8 mouse cellular contexts compared by ENCODE assay signal in the genomic region with DNA sequence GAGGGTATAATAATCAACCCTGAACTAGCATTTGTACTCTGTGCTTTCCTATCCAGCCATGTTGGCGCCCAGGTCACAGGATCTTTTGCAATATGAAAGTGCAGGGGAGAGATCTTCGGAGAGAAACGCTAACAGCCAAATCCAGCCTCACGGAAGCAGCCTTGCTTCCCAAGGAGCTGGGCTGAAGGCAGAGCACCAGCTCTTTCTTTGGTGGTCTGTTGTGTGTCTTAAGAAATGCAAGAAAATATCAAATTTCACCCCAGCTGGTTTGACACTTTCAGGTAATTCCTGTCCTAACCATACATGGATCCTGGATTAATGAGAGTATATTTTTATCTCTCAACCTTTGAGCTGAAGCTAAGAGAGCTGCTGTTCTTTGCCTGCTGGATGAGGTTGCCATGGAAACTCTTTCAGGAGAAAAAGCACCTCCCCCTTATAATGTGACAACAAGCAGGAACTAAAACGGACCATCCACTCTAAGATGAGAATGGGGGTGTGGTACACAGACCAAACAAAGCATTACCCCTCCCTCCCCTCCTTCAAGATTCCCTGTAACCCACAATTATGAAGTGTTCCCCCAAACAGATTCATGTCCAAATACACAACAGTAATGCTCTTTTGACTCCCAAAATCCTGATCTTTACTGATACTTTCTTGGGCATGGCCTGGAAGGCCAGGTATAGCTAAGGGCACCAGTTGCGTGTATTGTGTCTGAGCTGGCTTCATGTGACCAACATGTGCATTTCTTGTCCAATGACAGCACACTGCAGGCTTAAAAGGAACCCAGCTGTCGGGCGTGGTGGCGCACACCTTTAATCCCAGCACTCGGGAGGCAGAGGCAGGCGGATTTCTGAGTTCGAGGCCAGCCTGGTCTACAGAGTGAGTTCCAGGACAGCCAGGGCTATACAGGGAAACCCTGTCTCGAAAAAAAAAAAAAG. TPM values are rescaled to one million over a fixed set of nuclear protein-coding genes. Genes with fewer than 3 reads are reported as not detected.
DNase-seq lines count a peak whose midpoint lies in the region; ATAC-seq and TF ChIP-seq lines count a peak whose summit lies in the region.

No protein-coding gene starts in this region.

- peak overlapping the region; percentile 64 for H3K9ac ChIP-seq in hindbrain, embryonic 12.5 days
- H3K9ac ChIP-seq in stomach, postnatal 0 days (ENCODE audit: low read length): peak overlapping the region; percentile 41

- ATAC-seq in hindbrain, embryonic 12.5 days (ENCODE audit: low FRiP score): peak; percentile 77
- peak; percentile 40; the same call in 1 of the 2 replicates for ATAC-seq in stomach, postnatal 0 days (ENCODE audit: low FRiP score, low TSS enrichment)

- peaks cover 22% of the 10 kb centered on the region for H3K4me1 ChIP-seq in hindbrain, embryonic 12.5 days
- no peaks in the 10 kb centered on the region for H3K4me1 ChIP-seq in stomach, postnatal 0 days (replicated peaks; ENCODE audit: control insufficient read depth, insufficient read depth)

- no peak for TF ChIP-seq EP300 in stomach, postnatal 0 days (optimal IDR thresholded peaks at IDR 0.05)

- H3K4me2 ChIP-seq in hindbrain, embryonic 12.5 days (replicated peaks): peak overlapping the region; percentile 66
- H3K4me2 ChIP-seq in stomach, postnatal 0 days (replicated peaks; ENCODE audit: low read depth): peak overlapping the region; percentile 73

- no peaks in the 10 kb centered on the region for H3K9me3 ChIP-seq in hindbrain, embryonic 12.5 days (replicated peaks)
- H3K9me3 ChIP-seq in stomach, postnatal 0 days (ENCODE audit: control insufficient read depth, low read length): no peaks in the 10 kb centered on the region

- H3K27ac ChIP-seq in hindbrain, embryonic 12.5 days: peak overlapping the region; percentile 94
- no peak overlapping the region for H3K27ac ChIP-seq in macrophage
- no peak overlapping the region for H3K27ac ChIP-seq in stomach, postnatal 0 days (replicated peaks)

- peak overlapping the region; percentile 35 for H3K4me3 ChIP-seq in hindbrain, embryonic 12.5 days
- H3K4me3 ChIP-seq in macrophage (ENCODE audit: inconsistent target): peak overlapping the region; percentile 22
- peak overlapping the region; percentile 40 for H3K4me3 ChIP-seq in stomach, postnatal 0 days (ENCODE audit: low read depth, low read length)

- 53% methylated on average over 13 of the region's 13 CpGs for WGBS in hindbrain, embryonic 12.5 days
- WGBS in macrophage (ENCODE audit: missing documents): 25% methylated on average over 6 of the region's 13 CpGs
- WGBS in stomach, postnatal 0 days: 52% methylated on average over 13 of the region's 13 CpGs

- H3K36me3 ChIP-seq in hindbrain, embryonic 12.5 days: no peaks in the 10 kb centered on the region
- H3K36me3 ChIP-seq in macrophage (ENCODE audit: inconsistent target): no peaks in the 10 kb centered on the region
- H3K36me3 ChIP-seq in stomach, postnatal 0 days (ENCODE audit: control insufficient read depth, insufficient read depth, low read length): no peaks in the 10 kb centered on the region

- DNase-seq in kidney, adult 18-20 months: peak; percentile 11
- no peak for DNase-seq in kidney, adult 11 months
- peak; percentile 41 for DNase-seq in embryo, embryonic 9.5 days (ENCODE audit: extremely low spot score)
- peak; percentile 8 to 30 for DNase-seq in layer of hippocampus, postnatal 25 days (ENCODE audit: extremely low spot score in 1 of 2, low spot score in 1 of 2)
- no peak for DNase-seq in stomach, postnatal 0 days (ENCODE audit: low spot score)
- no peak for DNase-seq in spleen, postnatal 14 days (ENCODE audit: low spot score in 2 of 2)

- peaks cover 10% of the 10 kb centered on the region; the same call in 1 of the 2 replicates for H3K27me3 ChIP-seq in hindbrain, embryonic 12.5 days
- H3K27me3 ChIP-seq in stomach, postnatal 0 days (ENCODE audit: control insufficient read depth, insufficient read depth, low read length): no peaks in the 10 kb centered on the region

- H3K79me2 ChIP-seq in macrophage (ENCODE audit: inconsistent target): no peaks in the 10 kb centered on the region

- no peak for TF ChIP-seq CTCF in stomach, postnatal 0 days (IDR thresholded peaks at IDR 0.05; ENCODE audit: low read depth)

RNA-seq across cellular contexts. Expression of gene Scn3b, which starts 26.8 kb away (rescaled TPM):
- 49.9 and 58.2 TPM in 2 replicates for polyA plus RNA-seq in hindbrain, embryonic 12.5 days (2016; fragmentation: Nextera tagmentation; extraction: Ambion mirVana)
- 100 to 1,000 TPM; 248 to 274 TPM for total RNA-seq in layer of hippocampus, postnatal 25 days (2021)
- 10 to 100 TPM in 1 of 26 experiments, 1 to 10 TPM in 21, under 1 TPM in 4; 0.55 to 10.7 (median 2.5) TPM for total RNA-seq in macrophage (2018; cell fraction: chromatin; rRNA removed)
- total RNA-seq in macrophage (2018; cell fraction: cytosol; rRNA removed): 1 to 10 TPM; 1.3 to 8.7 (median 3.2) TPM
- total RNA-seq in macrophage (2018; cell fraction: nucleus; rRNA removed): 10 to 100 TPM in 2 of 26 experiments, 1 to 10 TPM in 23, under 1 TPM in 1; 0.92 to 16.0 (median 3.5) TPM
- polyA plus RNA-seq in macrophage (2018): 2.1 to 5.9 TPM (median 5.8 TPM) in 3 replicates
- polyA plus RNA-seq in stomach, postnatal 0 days (2015; fragmentation: Nextera tagmentation; extraction: Ambion mirVana): 2.0 and 2.9 TPM in 2 replicates

RNA-seq across cellular contexts. Expression of gene Zfp202, which starts 50.1 kb away (rescaled TPM):
- polyA plus RNA-seq in hindbrain, embryonic 12.5 days (2016; fragmentation: Nextera tagmentation; extraction: Ambion mirVana): 9.0 and 9.9 TPM in 2 replicates
- 1 to 10 TPM; 3.4 to 3.8 TPM for total RNA-seq in layer of hippocampus, postnatal 25 days (2021)
- 10 to 100 TPM in 15 of 26 experiments, 1 to 10 TPM in 11; 5.4 to 25.9 (median 14.5) TPM for total RNA-seq in macrophage (2018; cell fraction: chromatin; rRNA removed)
- 1 to 10 TPM; 1.0 to 4.5 (median 2.9) TPM for total RNA-seq in macrophage (2018; cell fraction: cytosol; rRNA removed)
- 10 to 100 TPM in 11 of 26 experiments, 1 to 10 TPM in 15; 3.2 to 19.4 (median 6.8) TPM for total RNA-seq in macrophage (2018; cell fraction: nucleus; rRNA removed)
- polyA plus RNA-seq in macrophage (2018): 3.4 to 4.8 TPM (median 4.1 TPM) in 3 replicates
- 1.6 and 2.1 TPM in 2 replicates for polyA plus RNA-seq in stomach, postnatal 0 days (2015; fragmentation: Nextera tagmentation; extraction: Ambion mirVana)

Comparison
In these comparisons a context has a peak if more than half of its experiments do, and no peak if none do; other contexts are left out.
1. DNase-seq: peak in kidney, adult 18-20 months (single experiment), embryo, embryonic 9.5 days (single experiment) and layer of hippocampus, postnatal 25 days (2 of 2); none in kidney, adult 11 months (single experiment), stomach, postnatal 0 days (single experiment) and spleen, postnatal 14 days (0 of 2).
2. Peak in every context shown above with its lines, with median percentiles within 50 percentile points of each other: H3K4me3 ChIP-seq.